Mouse (Mus musculus): Measurements from ENCODE around the gene Tmem141.

The Tmem141 gene

GRCm38 (mm10) chr2:25621229-25622200 is at the start of gene Tmem141:
Gene Tmem141, minus strand, starts transcription at chr2:25622005.
- peak; percentile 90 for DNase-seq

DNA sequence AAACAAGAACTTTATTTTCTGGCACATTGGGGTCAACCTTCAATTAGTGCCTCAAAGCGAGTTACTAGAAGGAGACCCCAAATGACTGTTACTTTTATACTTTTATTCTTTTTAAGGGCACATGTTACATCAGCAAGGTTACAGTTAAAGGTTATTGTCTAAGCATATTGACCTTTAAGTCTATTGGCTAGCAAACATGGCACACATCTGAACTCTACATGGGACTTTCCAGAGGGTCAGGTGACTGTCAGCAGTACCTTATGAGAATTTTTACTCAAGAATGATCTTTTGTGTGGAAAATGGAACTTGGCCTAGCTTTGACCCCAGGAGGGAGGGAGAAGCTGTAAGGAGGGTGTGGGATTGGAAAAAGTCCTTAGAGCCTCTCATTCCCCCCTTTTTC is 44.7 kb upstream of the Tmem141 start:
- no peak for DNase-seq

DNA sequence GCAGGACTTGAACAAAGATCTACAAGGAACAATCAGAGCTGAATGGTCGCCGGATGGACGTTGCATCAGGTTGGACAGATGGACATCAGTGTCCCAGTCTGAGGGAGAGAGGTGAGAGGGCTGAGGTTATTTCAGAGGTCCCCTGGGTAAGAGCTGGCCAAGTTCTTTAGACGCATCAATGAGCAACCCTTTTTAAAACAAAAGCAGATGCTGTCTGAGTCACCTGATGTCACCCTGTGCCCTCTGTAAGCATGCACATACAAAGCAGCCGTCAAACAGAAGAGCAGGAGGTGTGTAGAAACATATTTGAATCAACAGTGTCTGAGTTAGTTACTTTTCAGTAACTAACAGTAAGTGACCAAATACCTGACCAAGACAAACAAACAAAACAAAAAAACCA is 42.3 kb upstream of the Tmem141 start:
- DNase-seq: no peak

DNA sequence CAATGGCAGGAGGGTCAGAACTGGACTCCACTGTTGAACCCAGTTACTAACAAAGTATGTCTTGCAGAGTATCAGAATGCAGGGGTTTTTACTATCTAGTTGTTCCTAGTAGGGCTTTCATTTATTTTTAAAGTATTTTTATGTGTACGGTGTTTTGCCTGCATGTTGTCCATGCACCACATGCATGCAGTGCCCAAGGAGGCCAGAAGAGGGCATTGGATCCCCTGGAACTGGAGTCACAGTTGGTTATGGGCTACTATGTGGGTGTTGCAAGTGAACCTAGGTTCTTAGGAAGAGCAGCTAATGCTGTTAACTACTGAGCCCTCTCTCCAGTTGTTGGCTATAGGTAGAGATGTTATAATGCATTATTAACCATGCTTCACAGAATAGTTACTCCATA is 41.7 kb upstream of the Tmem141 start:
- DNase-seq: peak; percentile 29

DNA sequence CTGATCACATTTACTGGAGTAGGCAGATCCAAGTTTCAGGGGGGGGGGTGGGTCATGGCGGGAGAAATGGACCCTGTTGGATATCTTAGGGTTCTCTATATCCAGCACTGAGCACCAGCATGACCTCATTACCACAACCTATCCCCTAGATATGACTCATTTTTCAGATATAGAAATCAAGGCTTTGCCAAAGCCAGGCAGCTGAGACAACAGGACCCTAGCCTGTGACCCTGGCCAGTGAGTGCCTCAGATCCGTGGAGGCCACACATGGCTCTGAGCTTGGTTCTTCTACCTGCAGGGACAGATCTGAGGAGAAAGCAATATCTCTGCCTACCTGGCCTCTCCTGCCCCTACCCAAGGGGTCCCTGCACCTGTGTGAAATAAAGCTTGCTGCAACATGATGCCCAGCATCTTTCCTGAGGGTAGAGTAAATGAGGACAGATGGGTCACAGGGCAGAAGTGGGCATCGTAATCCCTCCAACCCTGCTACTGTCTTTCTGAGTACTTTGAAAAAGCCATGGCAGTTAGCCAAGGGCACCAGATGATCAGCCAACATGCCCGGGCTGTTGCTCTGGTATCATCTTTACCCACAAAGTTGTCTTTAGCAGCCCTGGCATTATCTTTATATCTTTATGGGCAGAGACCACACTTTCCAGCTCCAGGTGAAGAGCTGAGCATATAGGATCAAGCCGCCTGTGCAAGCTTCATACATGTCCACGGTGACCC is 39.6 kb upstream of the Tmem141 start:
- no peak for DNase-seq

DNA sequence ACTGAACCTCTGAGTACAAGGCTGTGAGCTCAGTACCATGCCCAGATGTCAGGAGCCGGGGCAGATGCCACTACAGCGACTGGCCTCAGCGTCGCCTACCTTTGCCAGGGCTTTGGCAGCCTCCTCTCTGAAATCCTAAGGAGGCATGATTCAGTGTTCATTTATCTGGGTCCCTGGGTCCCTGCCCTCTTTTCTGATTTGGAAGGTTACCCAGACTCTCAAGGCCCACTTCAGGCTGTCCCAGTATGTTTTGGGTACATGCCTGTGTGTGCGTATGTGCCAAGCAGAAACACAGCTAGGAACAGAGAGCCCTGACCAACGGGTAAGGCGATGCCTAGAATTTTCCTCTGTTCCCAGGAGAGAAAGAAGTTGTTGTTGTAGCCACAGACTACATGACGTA is 38.5 kb upstream of the Tmem141 start:
- DNase-seq: no peak

- no peak for DNase-seq
Measured at GRCm38 (mm10) chr2:25657652-25658051, 35.8 kb upstream of the Tmem141 start, which contains the start of gene Lcn5. Gene Lcn5, plus strand, starts transcription at chr2:25657952.

GRCm38 (mm10) chr2:25657246-25657645 is 35.4 kb upstream of the Tmem141 start:
- DNase-seq: no peak

- DNase-seq: peak; percentile 16
Measured at GRCm38 (mm10) chr2:25656691-25657090, 34.9 kb upstream of the Tmem141 start.

GRCm38 (mm10) chr2:25654502-25654901 is 32.7 kb upstream of the Tmem141 start:
- DNase-seq: no peak

- no peak for DNase-seq
Measured at GRCm38 (mm10) chr2:25652902-25653301, 31.1 kb upstream of the Tmem141 start, which contains the start of gene Lcn8. Gene Lcn8, plus strand, starts transcription at chr2:25653120.

GRCm38 (mm10) chr2:25639890-25640289 is 18.1 kb upstream of the Tmem141 start:
- no peak for DNase-seq

- DNase-seq: no peak
Measured at GRCm38 (mm10) chr2:25634046-25634445, 12.2 kb upstream of the Tmem141 start.

- no peak for DNase-seq
Measured at GRCm38 (mm10) chr2:25633616-25634015, 11.8 kb upstream of the Tmem141 start.

DNA sequence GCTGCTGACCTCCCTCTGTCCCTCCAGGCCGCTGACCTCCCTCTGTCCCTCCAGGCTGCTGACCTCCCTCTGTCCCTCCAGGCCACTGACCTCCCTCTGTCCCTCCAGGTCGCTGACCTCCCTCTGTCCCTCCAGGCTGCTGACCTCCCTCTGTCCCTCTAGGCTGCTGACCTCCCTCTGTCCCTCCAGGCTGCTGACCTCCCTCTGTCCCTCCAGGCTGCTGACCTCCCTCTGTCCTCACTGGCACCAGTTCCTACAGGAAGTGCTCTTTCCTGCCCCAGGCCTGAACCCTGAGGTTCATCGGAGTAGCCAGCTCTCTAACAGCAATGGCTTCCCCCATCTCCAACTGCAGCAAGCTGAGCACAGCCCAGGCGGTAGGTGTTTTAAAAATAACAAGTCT is 6.9 kb upstream of the Tmem141 start:
- no peak for DNase-seq

DNA sequence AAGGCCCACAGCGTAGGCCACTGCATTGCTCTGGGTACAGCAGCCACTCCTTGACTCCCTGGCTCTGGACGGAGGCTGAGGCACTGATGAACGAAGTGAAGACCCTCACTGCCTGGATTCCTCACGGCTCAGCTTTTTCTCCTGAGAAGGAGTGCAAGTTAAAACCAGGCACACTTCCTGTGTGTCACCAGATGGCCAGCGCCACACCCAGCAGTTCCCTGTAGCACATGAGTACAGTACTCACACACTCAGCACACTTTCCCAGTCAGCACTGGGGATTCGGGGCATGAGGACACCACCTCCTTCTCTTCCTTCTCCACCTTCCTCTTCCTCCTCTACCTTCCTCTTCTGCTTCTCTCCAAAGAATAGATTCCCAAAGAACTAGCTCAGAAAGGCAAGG is 6.0 kb upstream of the Tmem141 start, which contains the start of gene Fcna:
Fcna (minus strand) TSS at position 220 of the 400 bp plus-strand sequence.
- DNase-seq: no peak

DNA sequence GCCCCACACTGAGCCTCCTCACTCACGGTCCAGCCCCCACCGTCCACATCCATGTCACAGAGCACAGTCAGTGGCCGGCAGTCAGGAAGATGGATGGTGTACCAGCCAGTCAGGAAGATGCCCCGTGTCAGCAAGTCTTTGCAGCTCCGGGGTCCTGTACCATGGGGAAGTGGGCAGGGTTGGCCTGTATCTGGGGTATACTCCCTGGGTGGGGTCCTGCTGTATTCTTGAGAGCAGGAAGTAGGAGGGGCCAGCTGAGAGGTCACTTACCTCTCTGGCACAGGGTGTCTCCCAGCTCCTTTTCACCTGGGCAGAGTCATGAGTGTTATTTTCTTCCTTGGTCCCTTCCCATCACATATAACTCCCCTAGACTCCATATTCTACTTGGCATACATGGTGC is 4.2 kb upstream of the Tmem141 start:
- no peak for DNase-seq

DNA sequence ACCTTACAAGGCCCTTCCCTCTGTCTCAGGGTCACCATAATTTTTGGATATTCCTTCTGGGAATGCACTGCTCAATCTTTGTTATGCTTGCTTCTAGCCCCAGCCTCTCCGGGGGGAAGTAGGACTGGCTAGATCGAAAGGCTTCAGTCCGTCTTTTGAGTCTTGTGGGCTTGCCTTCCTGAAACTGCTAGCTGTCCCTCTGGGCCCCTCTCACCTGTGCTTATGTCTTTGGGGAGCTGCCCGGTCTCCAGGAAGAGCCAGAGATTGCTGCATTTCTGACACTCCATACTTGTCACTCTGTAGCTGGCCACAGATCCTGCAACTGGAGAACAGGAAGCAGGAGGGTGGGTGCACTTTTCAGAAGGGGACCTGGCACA is 965 bp downstream of the Tmem141 start:
- no peak for DNase-seq

DNA sequence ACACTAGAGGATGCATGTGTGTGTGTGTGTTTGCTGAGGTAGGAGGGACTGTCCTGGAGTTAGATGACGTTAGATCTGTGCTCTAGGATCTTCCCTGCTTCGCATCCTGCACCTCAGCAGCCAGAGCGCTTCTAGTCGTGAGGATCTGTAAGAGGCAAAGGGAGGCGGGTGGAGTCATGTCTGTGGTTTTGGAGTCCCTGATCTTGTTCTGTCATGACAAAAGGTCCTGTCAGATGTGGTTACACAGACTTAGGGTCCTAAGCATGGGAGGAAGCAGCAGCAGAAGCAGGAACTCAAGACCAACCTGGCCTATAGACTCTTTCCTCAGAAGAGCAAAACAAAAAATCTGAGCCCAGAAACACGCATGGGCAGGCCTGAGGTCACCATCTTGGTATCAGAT is 1.4 kb downstream of the Tmem141 start:
- no peak for DNase-seq

- DNase-seq: no peak
Measured at GRCm38 (mm10) chr2:25617578-25617977, 4.2 kb downstream of the Tmem141 start, which contains the start of gene Ccdc183. Gene Ccdc183, minus strand, starts transcription at chr2:25617678.

GRCm38 (mm10) chr2:25616398-25616797 is 5.4 kb downstream of the Tmem141 start:
- no peak for DNase-seq

GRCm38 (mm10) chr2:25608671-25609070 is 13.1 kb downstream of the Tmem141 start:
- DNase-seq: no peak

- DNase-seq: peak; percentile 93
Measured at GRCm38 (mm10) chr2:25607761-25608622, 13.8 kb downstream of the Tmem141 start, which contains the start of gene Rabl6. Gene Rabl6, minus strand, starts transcription at chr2:25608521.
